In genomic region chr1:72599146-72600101, GRCm38 (mm10) we compare ENCODE assay signal across 7 mouse cellular contexts. TPM values are rescaled to one million over a fixed set of nuclear protein-coding genes. Genes with fewer than 3 reads are reported as not detected.
A peak's percentile ranks its signal among the peaks of the same experiment; 100 is the strongest.
DNase-seq lines count a peak whose midpoint lies in the region; ATAC-seq and TF ChIP-seq lines count a peak whose summit lies in the region.

No protein-coding gene starts in this region.

- DNase-seq in G1E (ENCODE audit: low spot score), result no peak
- DNase-seq in adrenal gland, adult 8-10 months, result peak; percentile 83
- DNase-seq in heart, postnatal 36 days, result peak; percentile 62
- DNase-seq in left cerebral cortex, postnatal 14 days (ENCODE audit: low spot score in 2 of 2), result no peak

- peak overlapping the region; percentile 68 for H3K27ac ChIP-seq in lung, embryonic 15.5 days
- no peak overlapping the region for H3K27ac ChIP-seq in midbrain, embryonic 13.5 days

- TF ChIP-seq CTCF in G1E (IDR thresholded peaks at IDR 0.05; ENCODE audit: low read depth, low read length), result no peak

- no peaks in the 10 kb centered on the region for H3K4me1 ChIP-seq in G1E (ENCODE audit: insufficient read depth, low read depth, low read length)
- peaks cover 29% of the 10 kb centered on the region for H3K4me1 ChIP-seq in lung, embryonic 15.5 days
- H3K4me1 ChIP-seq in midbrain, embryonic 13.5 days (replicated peaks), result no peaks in the 10 kb centered on the region

- no peak overlapping the region for H3K9ac ChIP-seq in lung, embryonic 15.5 days
- no peak overlapping the region for H3K9ac ChIP-seq in midbrain, embryonic 13.5 days (replicated peaks)

- intact Hi-C loops in heart, postnatal 36 days (cut with DNase I), result no loop called here
- intact Hi-C loops in left cerebral cortex, postnatal 14 days (cut with DNase I), result loop anchor here (5.0 kb wide), 1 partner anchor 292 kb away; the partner anchor contains the start of gene Xrcc5

- peak overlapping the region; percentile 28 for H3K4me2 ChIP-seq in lung, embryonic 15.5 days
- H3K4me2 ChIP-seq in midbrain, embryonic 13.5 days (replicated peaks), result no peak overlapping the region

- no peaks in the 10 kb centered on the region for H3K9me3 ChIP-seq in G1E (replicated peaks)
- H3K9me3 ChIP-seq in lung, embryonic 15.5 days, result no peaks in the 10 kb centered on the region
- no peaks in the 10 kb centered on the region for H3K9me3 ChIP-seq in midbrain, embryonic 13.5 days

- peaks cover 92% of the 10 kb centered on the region for H3K36me3 ChIP-seq in G1E (replicated peaks)
- peaks cover 41% of the 10 kb centered on the region for H3K36me3 ChIP-seq in lung, embryonic 15.5 days
- H3K36me3 ChIP-seq in midbrain, embryonic 13.5 days, result peaks cover 86% of the 10 kb centered on the region

- H3K27me3 ChIP-seq in G1E (ENCODE audit: insufficient read depth, low read length), result no peaks in the 10 kb centered on the region
- H3K27me3 ChIP-seq in lung, embryonic 15.5 days, result no peaks in the 10 kb centered on the region
- no peaks in the 10 kb centered on the region for H3K27me3 ChIP-seq in midbrain, embryonic 13.5 days

- WGBS in lung, embryonic 15.5 days, result 29% methylated on average over 21 of the region's 21 CpGs
- WGBS in midbrain, embryonic 13.5 days, result 84% methylated on average over 21 of the region's 21 CpGs

- ATAC-seq in G1E (ENCODE audit: extremely low read depth, insufficient number of reproducible peaks, low FRiP score, poor library complexity, severe bottlenecking), result no peak
- ATAC-seq in lung, embryonic 15.5 days (ENCODE audit: borderline replicate concordance, extremely low read depth, low FRiP score, low TSS enrichment), result peak; percentile 79
- ATAC-seq in midbrain, embryonic 13.5 days, result no peak
- ATAC-seq in megakaryocyte-erythroid progenitor cell, adult 5-6 weeks (replicated peaks; ENCODE audit: low FRiP score, low TSS enrichment, poor library complexity, severe bottlenecking), result no peak

- peak overlapping the region; percentile 5; the same call in 1 of the 2 replicates for H3K4me3 ChIP-seq in G1E (ENCODE audit: low read depth, low read length)
- H3K4me3 ChIP-seq in lung, embryonic 15.5 days, result no peak overlapping the region
- no peak overlapping the region for H3K4me3 ChIP-seq in midbrain, embryonic 13.5 days (replicated peaks)

RNA-seq across cellular contexts. Expression of gene Smarcal1, which starts 16.4 kb away (rescaled TPM):
- total RNA-seq in G1E (2014; fragmentation: Nextera tagmentation) (41.8 and 48.1 TPM in 2 replicates), G1E (2017) (35.9 and 39.2 TPM in 2 replicates)
- 4.4 and 10.6 TPM in 2 replicates for polyA plus RNA-seq in G1E (2012)
- total RNA-seq in adrenal gland, adult 8-10 months (2022), result 10 to 100 TPM; 59.2 to 75.5 (median 64.6) TPM
- 10 to 100 TPM; 24.2 to 26.8 TPM for total RNA-seq in heart, postnatal 36 days (2021)
- 21.8 and 26.7 TPM in 2 replicates for polyA plus RNA-seq in lung, embryonic 15.5 days (2015; fragmentation: Nextera tagmentation; extraction: Ambion mirVana)
- 25.1 and 29.8 TPM in 2 replicates for polyA plus RNA-seq in midbrain, embryonic 13.5 days (2015; fragmentation: Nextera tagmentation; extraction: Ambion mirVana)
- total RNA-seq in left cerebral cortex, postnatal 14 days (2021), result 10 to 100 TPM; 51.9 to 54.1 TPM
- 22.6 and 24.6 TPM in 2 replicates for total RNA-seq in megakaryocyte-erythroid progenitor cell, adult 5-6 weeks (2014; fragmentation: Nextera tagmentation)
- total RNA-seq in megakaryocyte-erythroid progenitor cell, adult 5-6 weeks (2017), result 12.6 and 21.7 TPM in 2 replicates

Comparison
In these comparisons a context has a peak if more than half of its experiments do, and no peak if none do; other contexts are left out.
1. DNase-seq: peak in adrenal gland, adult 8-10 months (single experiment) and heart, postnatal 36 days (2 of 2); none in G1E (single experiment) and left cerebral cortex, postnatal 14 days (0 of 2).